Mouse (Mus musculus): ENCODE results near the gene Aldoc. TPM values are rescaled to one million over a fixed set of nuclear protein-coding genes. Genes with fewer than 3 reads are reported as not detected.

Gene Aldoc
- polyA plus RNA-seq, 1 experiment from 2014 or later = 8.8 TPM

- ATAC-seq (replicated peaks; ENCODE audit: low FRiP score) = no peak
- 72% methylated on average over 13 of the region's 13 CpGs for WGBS
- Histone ChIP-seq H3K27ac (ENCODE audit: low read depth, low read length) (no peak overlapping the region), H3K4me2 (no peak overlapping the region), H3K9ac (ENCODE audit: low read depth, low read length) (no peak overlapping the region), H3K27me3 (replicated peaks; ENCODE audit: control insufficient read depth, insufficient read depth, low read length) (no peaks in the 10 kb centered on the region), H3K36me3 (ENCODE audit: control insufficient read depth, insufficient read depth, low read length) (no peaks in the 10 kb centered on the region), H3K4me3 (ENCODE audit: low read depth, low read length) (no peak overlapping the region), H3K9me3 (ENCODE audit: control insufficient read depth, low read length) (no peaks in the 10 kb centered on the region), H3K4me1 (replicated peaks; ENCODE audit: control insufficient read depth, insufficient read depth, low read length) (no peaks in the 10 kb centered on the region)
- DNase-seq (ENCODE audit: low spot score) = no peak
Observed at GRCm38 (mm10) chr11:78363309-78364007, 40.7 kb downstream of the Aldoc start.

- ATAC-seq (replicated peaks; ENCODE audit: low FRiP score) (no peak), DNase-seq (ENCODE audit: low spot score) (no peak)
- no peaks in the 10 kb centered on the region for H3K9me3 ChIP-seq (ENCODE audit: control insufficient read depth, low read length)
- no peaks in the 10 kb centered on the region for H3K27me3 ChIP-seq (replicated peaks; ENCODE audit: control insufficient read depth, insufficient read depth, low read length)
- WGBS = 55% methylated on average over 8 of the region's 8 CpGs
- no peak overlapping the region for H3K27ac ChIP-seq (ENCODE audit: low read depth, low read length)
- no peaks in the 10 kb centered on the region for H3K4me1 ChIP-seq (replicated peaks; ENCODE audit: control insufficient read depth, insufficient read depth, low read length)
- H3K9ac ChIP-seq (ENCODE audit: low read depth, low read length) = no peak overlapping the region
- H3K36me3 ChIP-seq (ENCODE audit: control insufficient read depth, insufficient read depth, low read length) = no peaks in the 10 kb centered on the region
- no peak overlapping the region for H3K4me2 ChIP-seq
- H3K4me3 ChIP-seq (ENCODE audit: low read depth, low read length) = no peak overlapping the region
Observed at GRCm38 (mm10) chr11:78364103-78364502, 41.3 kb downstream of the Aldoc start.

GRCm38 (mm10) chr11:78367456-78368225 lies 44.9 kb downstream of the Aldoc start:
- ATAC-seq (replicated peaks; ENCODE audit: low FRiP score) = no peak
- WGBS = 81% methylated on average over 15 of the region's 15 CpGs
- H3K36me3 ChIP-seq (ENCODE audit: control insufficient read depth, insufficient read depth, low read length) = no peaks in the 10 kb centered on the region

GRCm38 (mm10) chr11:78370389-78370788 lies 47.6 kb downstream of the Aldoc start:
- H3K4me2 ChIP-seq = no peak overlapping the region
- no peaks in the 10 kb centered on the region for H3K27me3 ChIP-seq (replicated peaks; ENCODE audit: control insufficient read depth, insufficient read depth, low read length)
- 60% methylated on average over 1 of the region's 1 CpGs for WGBS
- no peak overlapping the region for H3K27ac ChIP-seq (ENCODE audit: low read depth, low read length)
- ATAC-seq (replicated peaks; ENCODE audit: low FRiP score) (no peak), DNase-seq (ENCODE audit: low spot score) (no peak)
- peaks cover 2% of the 10 kb centered on the region; the same call in 1 of the 2 replicates for H3K4me1 ChIP-seq (replicated peaks; ENCODE audit: control insufficient read depth, insufficient read depth, low read length)
- H3K9ac ChIP-seq (ENCODE audit: low read depth, low read length) = no peak overlapping the region
- H3K4me3 ChIP-seq (ENCODE audit: low read depth, low read length) = no peak overlapping the region
- no peaks in the 10 kb centered on the region for H3K36me3 ChIP-seq (ENCODE audit: control insufficient read depth, insufficient read depth, low read length)
- H3K9me3 ChIP-seq (ENCODE audit: control insufficient read depth, low read length) = no peaks in the 10 kb centered on the region

More at GRCm38 (mm10) chr11:78367456-78368225, 44.9 kb downstream of the Aldoc start:
- Histone ChIP-seq H3K9ac (ENCODE audit: low read depth, low read length) (no peak overlapping the region), H3K4me1 (replicated peaks; ENCODE audit: control insufficient read depth, insufficient read depth, low read length) (peaks cover 2% of the 10 kb centered on the region; the same call in 1 of the 2 replicates), H3K4me3 (ENCODE audit: low read depth, low read length) (no peak overlapping the region), H3K4me2 (no peak overlapping the region), H3K27me3 (replicated peaks; ENCODE audit: control insufficient read depth, insufficient read depth, low read length) (no peaks in the 10 kb centered on the region), H3K9me3 (ENCODE audit: control insufficient read depth, low read length) (no peaks in the 10 kb centered on the region), H3K27ac (ENCODE audit: low read depth, low read length) (no peak overlapping the region)
- no peak for DNase-seq (ENCODE audit: low spot score)

- Histone ChIP-seq H3K27me3 (replicated peaks; ENCODE audit: control insufficient read depth, insufficient read depth, low read length) (no peaks in the 10 kb centered on the region), H3K9ac (ENCODE audit: low read depth, low read length) (no peak overlapping the region), H3K27ac (ENCODE audit: low read depth, low read length) (no peak overlapping the region), H3K36me3 (ENCODE audit: control insufficient read depth, insufficient read depth, low read length) (no peaks in the 10 kb centered on the region), H3K9me3 (ENCODE audit: control insufficient read depth, low read length) (no peaks in the 10 kb centered on the region), H3K4me2 (no peak overlapping the region), H3K4me3 (ENCODE audit: low read depth, low read length) (no peak overlapping the region), H3K4me1 (replicated peaks; ENCODE audit: control insufficient read depth, insufficient read depth, low read length) (peaks cover 2% of the 10 kb centered on the region; the same call in 1 of the 2 replicates)
- DNase-seq (ENCODE audit: low spot score) = no peak
- 83% methylated on average over 11 of the region's 11 CpGs for WGBS
- no peak for ATAC-seq (replicated peaks; ENCODE audit: low FRiP score)
Observed at GRCm38 (mm10) chr11:78371711-78372110, 48.9 kb downstream of the Aldoc start.

- DNase-seq (ENCODE audit: low spot score) = no peak
- WGBS = 58% methylated on average over 3 of the region's 3 CpGs
Observed at GRCm38 (mm10) chr11:78372166-78372565, 49.4 kb downstream of the Aldoc start.

GRCm38 (mm10) chr11:78372610-78373009 lies 49.8 kb downstream of the Aldoc start:
- 62% methylated on average over 7 of the region's 7 CpGs for WGBS
- no peak overlapping the region for H3K9ac ChIP-seq (ENCODE audit: low read depth, low read length)
- H3K4me1 ChIP-seq (replicated peaks; ENCODE audit: control insufficient read depth, insufficient read depth, low read length) = peaks cover 2% of the 10 kb centered on the region; the same call in 1 of the 2 replicates
- DNase-seq (ENCODE audit: low spot score) = no peak
- no peak overlapping the region for H3K27ac ChIP-seq (ENCODE audit: low read depth, low read length)
- ATAC-seq (replicated peaks; ENCODE audit: low FRiP score) = no peak
- H3K36me3 ChIP-seq (ENCODE audit: control insufficient read depth, insufficient read depth, low read length) = no peaks in the 10 kb centered on the region
- H3K4me2 ChIP-seq = no peak overlapping the region
- no peaks in the 10 kb centered on the region for H3K27me3 ChIP-seq (replicated peaks; ENCODE audit: control insufficient read depth, insufficient read depth, low read length)
- H3K4me3 ChIP-seq (ENCODE audit: low read depth, low read length) = no peak overlapping the region
- H3K9me3 ChIP-seq (ENCODE audit: control insufficient read depth, low read length) = no peaks in the 10 kb centered on the region

More at GRCm38 (mm10) chr11:78372166-78372565, 49.4 kb downstream of the Aldoc start:
- ATAC-seq (replicated peaks; ENCODE audit: low FRiP score) = no peak
- Histone ChIP-seq H3K27me3 (replicated peaks; ENCODE audit: control insufficient read depth, insufficient read depth, low read length) (no peaks in the 10 kb centered on the region), H3K4me3 (ENCODE audit: low read depth, low read length) (no peak overlapping the region), H3K27ac (ENCODE audit: low read depth, low read length) (no peak overlapping the region), H3K9ac (ENCODE audit: low read depth, low read length) (no peak overlapping the region), H3K9me3 (ENCODE audit: control insufficient read depth, low read length) (no peaks in the 10 kb centered on the region), H3K4me2 (no peak overlapping the region), H3K36me3 (ENCODE audit: control insufficient read depth, insufficient read depth, low read length) (no peaks in the 10 kb centered on the region), H3K4me1 (replicated peaks; ENCODE audit: control insufficient read depth, insufficient read depth, low read length) (peaks cover 2% of the 10 kb centered on the region; the same call in 1 of the 2 replicates)

GRCm38 (mm10) chr11:78374147-78374546 lies 51.4 kb downstream of the Aldoc start:
- ATAC-seq (replicated peaks; ENCODE audit: low FRiP score) (no peak), DNase-seq (ENCODE audit: low spot score) (no peak)
- Histone ChIP-seq H3K9me3 (ENCODE audit: control insufficient read depth, low read length) (no peaks in the 10 kb centered on the region), H3K4me3 (ENCODE audit: low read depth, low read length) (no peak overlapping the region), H3K4me1 (replicated peaks; ENCODE audit: control insufficient read depth, insufficient read depth, low read length) (peaks cover 2% of the 10 kb centered on the region; the same call in 1 of the 2 replicates), H3K27ac (ENCODE audit: low read depth, low read length) (no peak overlapping the region), H3K4me2 (no peak overlapping the region), H3K36me3 (ENCODE audit: control insufficient read depth, insufficient read depth, low read length) (no peaks in the 10 kb centered on the region), H3K9ac (ENCODE audit: low read depth, low read length) (no peak overlapping the region), H3K27me3 (replicated peaks; ENCODE audit: control insufficient read depth, insufficient read depth, low read length) (no peaks in the 10 kb centered on the region)
- WGBS = 82% methylated on average over 8 of the region's 8 CpGs

Measured in liver, embryonic 11.5 days (tissue).